Mouse (Mus musculus) adrenal gland (tissue): ENCODE results near the gene Pgm2.

Source experiments
- intact Hi-C: fragments of 180-260 bp; cut with DNase I; formaldehyde crosslinking; loops from one replicate; pipeline ENCODE4 v1.15.1; 2025
- long read RNA-seq, 2 experiments: library from polyadenylated mRNA; unstranded; transcript quantifications; one replicate each; pipeline ENCODE4 v2.0.0; 2020; ENCODE audit warnings: borderline replicate concordance in 1 of 2; ENCODE audit not compliant: insufficient replicate concordance in 1 of 2

Pgm2 gene
- long read RNA-seq, experiment 1, transcript Pgm2-201 (14 exons, 2,369 nt) = major isoform, 14 of 18 reads
- long read RNA-seq, experiment 1, partial matches to known transcripts = 3 of 18 reads
- long read RNA-seq, experiment 1, other reads (novel, unspliced or antisense) = 1 of 18 reads
- long read RNA-seq, experiment 2, transcript Pgm2-201 (14 exons, 2,369 nt) = major isoform, 45 of 51 reads
- long read RNA-seq, experiment 2, partial matches to known transcripts = 3 of 51 reads
- long read RNA-seq, experiment 2, other reads (novel, unspliced or antisense) = 3 of 51 reads

- intact Hi-C loops = no loop called here
These were observed at the start of gene Pgm2 for GRCm38 (mm10) chr5:64092748-64093292. Pgm2 (plus strand) TSS chr5:64092950.

GRCm38 (mm10) chr5:64043694-64044453 is 48.9 kb upstream of the Pgm2 start:
- intact Hi-C loops = no loop called here

GRCm38 (mm10) chr5:64044790-64045189 is 48.0 kb upstream of the Pgm2 start:
- intact Hi-C loops = no loop called here

- intact Hi-C loops = no loop called here
These were observed 47.2 kb upstream of the Pgm2 start for GRCm38 (mm10) chr5:64045502-64045901.

- intact Hi-C loops = no loop called here
These were observed 45.8 kb upstream of the Pgm2 start for GRCm38 (mm10) chr5:64046995-64047394.

- intact Hi-C loops = no loop called here
These were observed 44.8 kb upstream of the Pgm2 start for GRCm38 (mm10) chr5:64047921-64048320.

- intact Hi-C loops = no loop called here
These were observed 44.1 kb upstream of the Pgm2 start for GRCm38 (mm10) chr5:64048605-64049004.

- intact Hi-C loops = no loop called here
These were observed 43.5 kb upstream of the Pgm2 start for GRCm38 (mm10) chr5:64049256-64049655.

GRCm38 (mm10) chr5:64053010-64053409 is 39.7 kb upstream of the Pgm2 start:
- intact Hi-C loops = no loop called here

GRCm38 (mm10) chr5:64056210-64056609 is 36.5 kb upstream of the Pgm2 start:
- intact Hi-C loops = no loop called here

GRCm38 (mm10) chr5:64060881-64061280 is 31.9 kb upstream of the Pgm2 start:
- intact Hi-C loops = no loop called here

GRCm38 (mm10) chr5:64061643-64062042 is 31.1 kb upstream of the Pgm2 start:
- intact Hi-C loops = no loop called here

GRCm38 (mm10) chr5:64062882-64063621 is 29.7 kb upstream of the Pgm2 start:
- intact Hi-C loops = no loop called here

GRCm38 (mm10) chr5:64063622-64064355 is 29.0 kb upstream of the Pgm2 start:
- intact Hi-C loops = no loop called here

- intact Hi-C loops = no loop called here
These were observed 28.3 kb upstream of the Pgm2 start for GRCm38 (mm10) chr5:64064401-64064800.

GRCm38 (mm10) chr5:64065497-64066046 is 27.2 kb upstream of the Pgm2 start:
- intact Hi-C loops = no loop called here

GRCm38 (mm10) chr5:64066159-64066558 is 26.6 kb upstream of the Pgm2 start:
- intact Hi-C loops = no loop called here

- intact Hi-C loops = no loop called here
These were observed 25.2 kb upstream of the Pgm2 start for GRCm38 (mm10) chr5:64067576-64067975.

GRCm38 (mm10) chr5:64070081-64070673 is 22.6 kb upstream of the Pgm2 start:
- intact Hi-C loops = loop anchor here (2.0 to 10.0 kb wide), 2 partner anchors 163 to 205 kb away; no protein-coding TSS in a partner anchor
